Mouse (Mus musculus) WW6 (cell line): ENCODE measurements around the gene Kcnip3.

Experiments
- DNase-seq: peaks from one replicate; pipeline ENCODE4 v3.0.0-alpha.2; 2013; ENCODE audit warnings: low read depth, low spot score

Gene Kcnip3

DNA sequence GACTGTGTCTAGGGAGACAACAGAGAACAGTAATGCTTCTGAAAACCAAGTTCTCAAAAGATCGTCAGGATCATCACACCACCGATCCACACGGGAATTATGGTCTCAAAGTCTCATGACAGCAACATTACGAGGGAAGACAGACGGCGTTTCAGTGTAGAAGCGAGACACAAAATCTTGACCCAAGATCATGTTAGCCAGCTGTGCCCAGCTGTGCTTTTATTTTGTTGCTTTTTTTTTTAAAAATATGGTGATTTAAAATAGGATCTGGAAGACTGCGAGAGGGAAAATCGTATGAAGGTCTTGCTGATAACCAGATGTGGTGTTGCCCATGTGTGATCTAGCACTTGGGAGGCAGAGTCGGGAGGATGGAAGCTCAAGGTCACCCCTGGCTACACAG is 51.2 kb downstream of the Kcnip3 start:
- no peak for DNase-seq

DNA sequence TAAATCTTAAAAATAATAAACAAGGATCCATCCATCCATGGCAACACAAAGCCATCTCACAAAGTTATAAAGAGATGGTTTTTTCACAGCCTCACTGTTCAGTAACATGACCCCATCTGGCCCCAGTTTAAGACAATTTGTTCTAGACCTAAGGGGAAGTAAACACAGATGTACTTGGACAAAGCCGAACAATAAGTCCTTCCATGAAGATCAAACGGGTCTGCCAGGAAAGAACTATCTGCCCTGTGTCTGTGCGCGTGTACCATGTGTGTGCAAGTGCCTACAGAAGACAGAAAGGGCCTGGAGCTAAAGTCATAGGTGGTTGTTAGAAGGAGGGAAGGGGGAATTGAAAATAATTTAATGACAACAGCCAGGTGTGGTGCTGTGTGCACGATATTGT is 51.7 kb downstream of the Kcnip3 start:
- no peak for DNase-seq

- no peak for DNase-seq
Measured at GRCm38 (mm10) chr2:127462314-127462713, 59.6 kb downstream of the Kcnip3 start.

GRCm38 (mm10) chr2:127461351-127461750 is 60.5 kb downstream of the Kcnip3 start:
- no peak for DNase-seq

GRCm38 (mm10) chr2:127459341-127459740 is 62.6 kb downstream of the Kcnip3 start:
- no peak for DNase-seq

DNA sequence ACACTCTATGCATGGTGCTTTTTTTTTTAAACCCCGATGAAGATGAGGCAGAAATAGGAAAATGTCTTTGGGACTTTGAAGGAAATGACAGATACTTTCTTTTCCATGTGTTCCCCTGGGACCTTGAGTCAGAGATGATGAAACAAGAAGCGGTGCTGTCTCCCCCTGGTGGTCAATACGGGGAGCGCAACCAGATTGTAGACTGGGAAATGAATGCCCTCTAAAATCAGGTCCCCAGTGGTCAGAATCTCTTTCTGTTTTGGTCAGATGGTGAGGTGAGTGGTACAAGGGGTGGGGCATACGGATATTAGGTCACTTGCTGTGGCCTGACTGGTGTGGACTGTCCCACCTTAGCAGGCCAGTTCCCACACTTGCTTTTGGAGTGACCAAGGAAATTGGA is 68.1 kb downstream of the Kcnip3 start:
- peak; percentile 33 for DNase-seq

DNA sequence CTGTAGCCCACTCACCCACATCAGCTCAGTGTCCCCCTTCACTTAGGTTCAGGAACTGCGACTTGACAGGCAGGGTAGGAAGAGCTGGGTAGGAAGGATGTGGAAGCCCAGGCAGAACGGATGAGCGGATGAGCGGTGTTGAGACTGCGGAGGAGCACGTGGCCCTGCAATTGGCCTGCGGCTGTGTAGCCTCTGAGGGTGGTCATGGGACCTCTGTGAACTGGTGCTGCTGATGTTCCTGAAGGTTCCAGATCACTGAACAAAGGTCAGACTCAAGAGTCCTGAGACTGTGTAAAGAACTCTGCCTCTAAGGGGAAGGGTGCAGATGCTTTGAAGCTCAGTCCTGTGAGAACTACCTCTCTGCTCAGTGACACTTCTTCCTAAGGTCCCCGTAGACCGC is 68.8 kb downstream of the Kcnip3 start:
- no peak for DNase-seq

- DNase-seq, result no peak
Measured at GRCm38 (mm10) chr2:127451748-127452147, 70.1 kb downstream of the Kcnip3 start.

GRCm38 (mm10) chr2:127449691-127450090 is 72.2 kb downstream of the Kcnip3 start:
- DNase-seq, result no peak

DNA sequence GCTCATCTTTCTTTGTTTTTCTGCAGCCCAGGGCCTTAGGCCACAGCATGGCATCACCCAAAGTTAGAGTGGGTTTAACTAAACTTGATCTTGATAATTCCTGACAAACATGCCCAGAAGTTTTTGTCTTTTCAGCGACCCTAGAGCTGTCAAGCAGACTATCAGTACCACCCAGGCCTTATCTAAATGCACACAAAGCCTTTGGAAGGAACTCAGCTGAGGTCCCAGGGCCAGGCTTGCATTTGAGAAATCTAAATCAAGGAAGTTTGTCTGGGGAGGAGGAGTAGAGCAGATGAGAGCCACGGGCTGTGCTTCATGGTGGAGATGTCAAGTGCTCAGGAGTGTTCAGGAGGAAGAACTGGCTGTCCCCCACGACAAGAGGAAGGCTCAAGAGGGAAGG is 75.0 kb downstream of the Kcnip3 start:
- DNase-seq, result no peak

GRCm38 (mm10) chr2:127444055-127444789 is 77.7 kb downstream of the Kcnip3 start, which contains the start of gene Fahd2a:
TSS of gene Fahd2a (minus strand) at chr2:127444565.
- DNase-seq, result peak; percentile 80

GRCm38 (mm10) chr2:127437697-127438096 is 84.2 kb downstream of the Kcnip3 start:
- no peak for DNase-seq

DNA sequence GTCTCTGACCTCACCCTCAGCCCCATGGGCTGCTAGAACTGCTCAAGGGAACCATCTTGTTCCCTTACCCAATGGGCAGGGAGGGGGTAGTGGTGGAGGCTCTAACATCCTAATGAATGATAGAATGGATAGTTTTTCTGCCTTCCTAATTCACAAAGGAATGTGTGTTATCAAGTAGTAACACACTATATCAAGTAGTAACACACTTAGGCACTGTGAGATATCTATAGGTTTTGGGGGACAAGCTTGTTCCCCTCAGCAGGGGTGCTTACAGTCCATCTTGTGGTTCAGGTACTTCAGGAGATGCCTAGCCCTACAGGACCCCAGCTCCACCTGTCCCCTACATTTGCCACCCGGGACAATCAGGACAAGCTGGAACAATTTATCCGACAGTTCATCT is 86.3 kb downstream of the Kcnip3 start:
- no peak for DNase-seq

- DNase-seq, result no peak
Measured at GRCm38 (mm10) chr2:127435135-127435534, 86.8 kb downstream of the Kcnip3 start.

GRCm38 (mm10) chr2:127433487-127434295 is 88.2 kb downstream of the Kcnip3 start:
- no peak for DNase-seq

DNA sequence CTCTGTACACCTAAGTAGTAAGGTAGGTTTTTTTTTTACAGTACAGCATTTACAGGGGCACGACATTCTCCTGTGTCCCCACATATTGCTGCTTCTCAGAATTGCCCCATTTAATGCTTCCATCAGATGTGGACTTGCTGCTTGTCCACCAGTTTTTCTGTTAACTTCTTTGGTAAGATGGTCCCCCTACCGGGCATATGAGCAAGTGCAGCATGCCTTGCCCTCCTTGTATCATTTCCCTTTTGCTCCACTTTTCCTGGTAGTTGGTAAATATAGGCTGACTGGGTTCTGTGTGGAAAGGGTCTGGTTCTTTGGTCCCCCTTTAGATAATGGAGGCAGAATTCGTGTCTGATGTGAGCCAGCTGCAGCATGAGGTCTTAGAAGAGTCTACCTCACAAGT is 91.7 kb downstream of the Kcnip3 start:
- no peak for DNase-seq

DNA sequence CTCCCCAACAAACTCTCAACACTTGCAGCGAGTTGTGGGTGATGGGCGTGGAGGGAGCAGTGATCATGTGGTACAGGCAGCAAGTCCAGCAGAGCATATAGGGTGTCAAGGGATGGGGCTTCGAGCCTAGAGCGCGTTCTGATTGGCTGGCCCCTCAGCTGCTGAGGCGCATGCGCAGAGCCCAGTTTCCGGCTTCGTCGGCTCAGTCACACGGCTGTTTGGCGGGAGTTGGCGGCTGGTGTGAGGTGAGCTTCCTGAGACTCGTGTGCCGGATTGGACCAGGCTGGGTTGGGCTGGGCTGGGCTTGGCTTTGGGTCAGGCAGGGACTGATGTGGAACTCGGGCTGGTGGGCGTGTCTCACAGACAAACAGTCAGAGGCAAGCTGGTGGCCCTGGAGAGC is 96.9 kb downstream of the Kcnip3 start, which contains the start of gene Gpat2:
TSS of gene Gpat2 (plus strand) at position 223 of the 400 bp plus-strand sequence.
- DNase-seq, result peak; percentile 39

- DNase-seq, result no peak
Measured at GRCm38 (mm10) chr2:127418266-127418970, 103.5 kb downstream of the Kcnip3 start.

DNA sequence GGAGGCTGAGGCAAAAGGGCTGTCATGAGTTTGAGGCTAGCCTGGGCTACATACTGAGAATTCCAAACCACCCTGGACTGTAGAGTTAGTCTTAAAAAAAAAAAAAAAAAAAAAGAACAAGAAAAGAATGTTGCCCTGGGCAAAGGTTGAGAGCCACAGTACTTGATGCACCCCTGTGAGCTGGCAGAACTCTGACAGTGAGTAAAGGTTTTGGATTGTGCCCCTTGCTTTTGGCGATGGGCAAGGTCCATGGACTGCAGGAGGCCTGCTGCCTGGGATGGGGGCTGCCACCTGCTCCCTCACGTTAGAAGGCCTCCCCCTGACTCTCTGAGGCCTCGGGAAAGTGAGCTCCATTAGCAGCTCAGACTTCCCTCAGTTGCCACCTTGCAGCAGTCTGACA is 105.2 kb downstream of the Kcnip3 start:
- no peak for DNase-seq

DNA sequence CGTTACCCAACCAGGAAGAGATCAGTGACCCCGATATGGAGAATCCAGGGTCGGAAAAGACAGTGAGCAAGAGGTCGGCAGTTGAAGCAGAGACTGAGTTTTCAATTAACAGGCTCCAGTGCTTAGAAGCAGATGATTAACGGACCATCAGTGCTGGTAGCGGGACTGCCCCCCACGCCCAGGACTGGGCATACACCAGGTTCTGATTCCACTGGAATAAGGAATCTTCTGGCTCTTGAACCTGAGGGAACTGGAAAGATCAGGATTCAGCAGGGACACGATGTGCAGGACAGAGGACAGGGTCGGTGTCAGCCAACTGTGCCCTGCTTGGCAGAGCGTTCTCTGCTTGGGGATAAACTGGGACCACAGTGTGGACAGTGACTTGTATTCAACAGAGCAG is 106.1 kb downstream of the Kcnip3 start:
- DNase-seq, result no peak

- DNase-seq, result no peak
Measured at GRCm38 (mm10) chr2:127411126-127411525, 110.8 kb downstream of the Kcnip3 start.
